Mouse (Mus musculus): ENCODE data around the gene Mdga2. TPM values are rescaled to one million over a fixed set of nuclear protein-coding genes. Genes with fewer than 3 reads are reported as not detected.
A peak's percentile ranks its signal among the peaks of the same experiment; 100 is the strongest.

Gene Mdga2
- polyA plus RNA-seq, 1 experiment from 2014 or later: 14.0 TPM

DNA sequence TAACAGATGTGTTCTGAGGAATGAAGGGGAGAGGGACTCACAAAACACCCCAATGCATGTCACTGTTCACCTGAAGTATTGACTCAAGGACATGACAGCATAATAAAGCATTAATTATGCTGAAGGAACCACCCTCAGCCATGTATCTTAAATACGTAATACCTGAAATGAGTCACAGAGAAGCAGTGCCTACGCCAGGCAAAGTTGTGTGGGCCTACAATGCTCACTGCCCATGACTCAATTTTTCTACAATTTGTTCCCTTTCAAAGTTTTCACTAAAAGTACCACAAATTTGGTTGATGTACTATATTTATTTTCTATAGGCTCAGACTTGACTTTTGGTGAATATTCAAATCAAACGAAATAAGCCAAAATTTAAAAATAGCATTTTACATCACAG is 80.7 kb downstream of the Mdga2 start:
- 93% methylated on average over 3 of the region's 3 CpGs for WGBS
- no peak overlapping the region for H3K4me3 ChIP-seq
- H3K9me3 ChIP-seq (replicated peaks): no peaks in the 10 kb centered on the region
- no peaks in the 10 kb centered on the region for H3K4me1 ChIP-seq
- no peak for ATAC-seq (ENCODE audit: low FRiP score)
- no peak overlapping the region for H3K9ac ChIP-seq
- no peaks in the 10 kb centered on the region for H3K36me3 ChIP-seq
- no peaks in the 10 kb centered on the region for H3K27me3 ChIP-seq
- no peak overlapping the region for H3K27ac ChIP-seq
- H3K4me2 ChIP-seq (replicated peaks): no peak overlapping the region

DNA sequence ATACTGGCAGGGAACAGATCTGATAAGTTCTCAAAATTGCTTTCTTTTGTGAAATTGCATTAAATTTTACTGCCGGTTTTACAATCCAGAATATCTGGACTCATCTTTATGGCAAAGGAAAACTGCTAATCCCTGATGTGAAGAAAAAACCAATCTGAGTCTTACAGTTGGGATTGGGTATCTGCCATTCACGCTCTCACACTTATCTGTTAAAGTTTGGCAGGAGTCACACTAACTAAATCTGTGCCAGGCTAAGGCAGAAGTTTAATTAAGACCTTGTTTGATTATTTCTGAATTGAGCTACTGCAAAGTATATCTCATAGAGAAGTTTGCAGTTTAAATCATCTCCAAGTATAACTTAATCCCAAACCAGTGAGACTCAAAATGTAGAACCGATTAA is 82.2 kb downstream of the Mdga2 start:
- Histone ChIP-seq H3K27me3 (no peaks in the 10 kb centered on the region), H3K9me3 (replicated peaks) (no peaks in the 10 kb centered on the region), H3K36me3 (no peaks in the 10 kb centered on the region), H3K4me3 (no peak overlapping the region), H3K27ac (no peak overlapping the region), H3K4me1 (no peaks in the 10 kb centered on the region), H3K9ac (no peak overlapping the region), H3K4me2 (replicated peaks) (no peak overlapping the region)
- no peak for ATAC-seq (ENCODE audit: low FRiP score)
- 90% methylated on average over 3 of the region's 3 CpGs for WGBS

DNA sequence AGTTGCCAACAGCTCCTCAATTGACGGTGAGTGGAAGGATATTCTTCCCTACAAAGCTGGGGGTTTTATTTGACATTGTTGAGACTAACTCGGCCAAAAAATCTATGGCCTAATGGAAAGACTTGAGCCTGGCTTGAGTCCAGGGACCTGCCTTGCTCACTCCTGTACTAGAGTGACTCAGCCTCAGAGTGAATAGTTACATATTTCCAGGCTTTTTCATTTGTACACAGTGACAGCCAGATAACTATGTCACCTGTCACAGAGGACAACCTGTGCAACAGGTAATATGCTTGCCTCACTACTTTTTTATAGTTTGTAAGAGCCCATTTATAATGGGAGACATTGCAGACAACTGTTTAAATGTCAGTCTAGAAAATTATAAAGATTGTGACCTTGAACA is 94.9 kb downstream of the Mdga2 start:
- H3K27ac ChIP-seq: no peak overlapping the region
- no peaks in the 10 kb centered on the region for H3K36me3 ChIP-seq
- no peaks in the 10 kb centered on the region for H3K4me1 ChIP-seq
- H3K9me3 ChIP-seq (replicated peaks): no peaks in the 10 kb centered on the region
- no peak overlapping the region for H3K9ac ChIP-seq
- ATAC-seq (ENCODE audit: low FRiP score): no peak
- H3K27me3 ChIP-seq: no peaks in the 10 kb centered on the region
- no peak overlapping the region for H3K4me2 ChIP-seq (replicated peaks)
- WGBS: 85% methylated on average over 2 of the region's 2 CpGs
- no peak overlapping the region for H3K4me3 ChIP-seq

DNA sequence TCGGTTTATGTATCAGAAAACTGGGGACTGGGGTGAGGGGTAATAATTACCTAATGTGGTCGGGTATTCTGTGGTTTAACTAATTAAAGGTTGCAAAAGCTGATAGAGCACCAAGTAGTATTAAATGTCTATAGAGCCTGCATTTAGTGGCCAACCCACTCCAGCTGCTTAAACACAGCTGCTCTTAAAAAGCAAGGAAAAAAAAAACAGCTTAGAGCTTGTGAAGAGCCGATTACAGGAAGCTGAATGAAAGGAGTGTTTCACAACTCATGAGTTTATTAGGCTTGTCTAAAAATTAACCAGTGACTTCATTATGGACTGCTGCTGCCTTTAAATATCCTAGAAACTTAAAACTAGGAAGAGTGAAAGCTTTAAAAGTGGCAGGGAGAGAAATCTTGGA is 98.5 kb downstream of the Mdga2 start:
- Histone ChIP-seq H3K9me3 (replicated peaks) (no peaks in the 10 kb centered on the region), H3K4me3 (no peak overlapping the region), H3K4me1 (no peaks in the 10 kb centered on the region), H3K4me2 (replicated peaks) (no peak overlapping the region), H3K27me3 (no peaks in the 10 kb centered on the region), H3K36me3 (no peaks in the 10 kb centered on the region), H3K27ac (no peak overlapping the region), H3K9ac (no peak overlapping the region)
- ATAC-seq (ENCODE audit: low FRiP score): no peak
- WGBS: 57% methylated on average over 3 of the region's 3 CpGs

DNA sequence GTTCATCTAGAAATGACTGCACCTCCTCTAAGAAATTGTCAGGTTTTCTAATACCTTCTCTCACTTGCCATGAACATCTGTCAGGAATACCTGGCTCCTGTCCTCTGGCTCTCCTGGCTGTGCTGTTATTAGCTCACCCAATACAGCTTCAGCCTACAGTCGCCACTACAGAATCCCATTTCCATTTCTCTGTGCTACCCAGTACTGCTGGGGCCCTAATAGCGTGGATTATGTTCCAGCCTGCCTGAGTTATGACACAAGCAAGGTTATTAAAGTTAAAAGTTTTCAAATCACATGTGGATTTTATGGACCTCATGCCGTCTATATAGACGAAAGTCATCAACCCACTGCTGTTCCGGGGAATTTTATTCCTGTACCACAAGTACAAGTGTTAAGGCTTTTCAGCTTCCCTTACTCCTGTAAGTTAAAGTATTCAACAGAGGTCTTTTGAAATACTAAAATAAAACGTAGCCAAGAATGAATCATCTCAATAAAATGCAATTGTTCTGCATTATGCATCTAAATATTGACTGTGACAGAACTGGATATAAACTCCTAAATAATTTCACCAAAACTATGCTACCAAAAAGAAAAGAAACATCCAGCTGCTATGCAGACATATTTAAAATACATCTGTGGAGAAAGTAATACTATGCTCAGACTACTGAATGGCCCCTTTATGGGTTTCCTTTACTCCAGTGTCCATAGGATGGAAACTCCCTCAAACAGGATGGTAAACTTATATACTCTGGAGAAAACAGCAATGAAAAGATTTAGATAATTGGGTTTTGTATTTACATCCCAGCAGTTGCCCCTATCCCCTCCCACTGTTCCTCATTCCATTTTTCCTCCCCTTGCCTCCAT is 103.5 kb downstream of the Mdga2 start:
- H3K9me3 ChIP-seq (replicated peaks): no peaks in the 10 kb centered on the region
- no peaks in the 10 kb centered on the region for H3K27me3 ChIP-seq
- no peak overlapping the region for H3K4me3 ChIP-seq
- H3K27ac ChIP-seq: no peak overlapping the region
- H3K4me1 ChIP-seq: no peaks in the 10 kb centered on the region
- WGBS: 81% methylated on average over 6 of the region's 6 CpGs
- H3K36me3 ChIP-seq: no peaks in the 10 kb centered on the region
- no peak for ATAC-seq (ENCODE audit: low FRiP score)
- no peak overlapping the region for H3K9ac ChIP-seq
- no peak overlapping the region for H3K4me2 ChIP-seq (replicated peaks)

DNA sequence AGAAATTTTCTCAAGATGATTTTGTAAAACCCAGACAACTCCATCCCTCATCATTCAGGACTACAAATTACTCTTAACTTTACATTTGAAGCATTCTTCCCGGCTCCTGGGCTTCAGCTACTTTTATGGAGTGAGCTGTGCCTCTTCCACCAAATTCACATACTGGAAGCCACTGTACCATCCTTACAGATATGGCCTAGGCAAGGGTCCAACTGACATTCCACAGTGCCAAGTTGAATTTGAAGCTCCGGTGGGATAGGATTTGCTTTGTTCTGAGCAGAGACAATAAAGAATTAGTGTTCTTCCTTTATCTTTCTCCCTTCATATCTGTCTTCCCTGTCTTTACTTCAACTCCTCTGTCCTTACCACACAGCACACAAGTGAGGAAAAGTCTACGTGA is 118.2 kb downstream of the Mdga2 start:
- no peak for ATAC-seq (ENCODE audit: low FRiP score)
- Histone ChIP-seq H3K4me3 (no peak overlapping the region), H3K9me3 (replicated peaks) (no peaks in the 10 kb centered on the region), H3K27me3 (no peaks in the 10 kb centered on the region), H3K27ac (no peak overlapping the region), H3K4me1 (no peaks in the 10 kb centered on the region), H3K36me3 (no peaks in the 10 kb centered on the region), H3K9ac (no peak overlapping the region), H3K4me2 (replicated peaks) (no peak overlapping the region)
- 86% methylated on average over 3 of the region's 3 CpGs for WGBS

DNA sequence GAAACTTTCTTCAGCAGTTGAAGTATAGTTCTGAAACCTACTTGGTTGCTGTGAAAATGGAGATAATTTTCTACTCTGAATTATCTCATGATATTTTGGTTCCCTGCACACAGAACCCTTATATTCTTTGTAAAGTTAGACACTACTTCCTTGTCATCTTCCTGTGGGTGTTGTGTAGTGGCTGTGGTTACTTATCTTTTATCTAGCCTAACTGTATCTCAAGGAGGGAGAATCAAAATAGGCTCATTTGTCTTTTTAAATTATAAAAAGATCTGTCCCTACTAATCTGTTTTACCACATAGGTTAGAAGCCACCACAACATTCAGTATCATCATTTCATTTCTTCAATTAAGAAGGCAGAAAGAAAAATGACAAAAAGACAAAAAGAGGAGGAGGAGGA is 127.9 kb downstream of the Mdga2 start:
- Histone ChIP-seq H3K27ac (no peak overlapping the region), H3K36me3 (no peaks in the 10 kb centered on the region), H3K9me3 (replicated peaks) (no peaks in the 10 kb centered on the region), H3K9ac (no peak overlapping the region), H3K4me1 (no peaks in the 10 kb centered on the region), H3K4me3 (no peak overlapping the region), H3K4me2 (replicated peaks) (no peak overlapping the region), H3K27me3 (no peaks in the 10 kb centered on the region)
- ATAC-seq (ENCODE audit: low FRiP score): no peak

DNA sequence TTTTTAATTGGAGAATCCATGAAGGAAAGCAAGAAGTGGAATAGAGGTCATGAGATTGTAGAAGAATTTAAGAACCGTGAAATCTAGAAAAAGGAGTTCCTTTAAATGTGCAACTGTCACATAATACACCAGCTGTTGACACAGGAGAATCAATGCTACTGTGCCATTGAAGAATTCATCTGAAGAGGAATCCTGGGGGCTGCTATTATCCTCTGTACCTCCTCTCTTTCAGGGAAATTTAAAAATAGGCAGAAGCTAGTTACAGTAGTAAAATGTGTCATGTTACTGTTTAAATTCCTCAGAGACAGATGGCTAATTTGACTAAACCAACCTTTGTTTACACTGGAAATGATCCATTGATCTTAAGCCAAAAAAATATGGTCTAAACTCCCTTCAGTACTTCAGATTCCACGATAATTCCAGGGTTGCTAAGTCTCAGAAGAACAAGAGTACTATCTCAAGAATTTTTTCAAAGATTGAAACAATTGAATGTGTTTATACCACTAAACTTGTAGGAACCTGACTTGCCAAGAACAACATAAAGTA is 131.9 kb downstream of the Mdga2 start:
- no peak overlapping the region for H3K4me2 ChIP-seq (replicated peaks)
- ATAC-seq (ENCODE audit: low FRiP score): no peak
- H3K27ac ChIP-seq: no peak overlapping the region
- 63% methylated on average over 2 of the region's 2 CpGs for WGBS
- no peaks in the 10 kb centered on the region for H3K4me1 ChIP-seq
- H3K9me3 ChIP-seq (replicated peaks): no peaks in the 10 kb centered on the region
- H3K36me3 ChIP-seq: no peaks in the 10 kb centered on the region
- no peak overlapping the region for H3K9ac ChIP-seq
- H3K27me3 ChIP-seq: no peaks in the 10 kb centered on the region
- no peak overlapping the region for H3K4me3 ChIP-seq

DNA sequence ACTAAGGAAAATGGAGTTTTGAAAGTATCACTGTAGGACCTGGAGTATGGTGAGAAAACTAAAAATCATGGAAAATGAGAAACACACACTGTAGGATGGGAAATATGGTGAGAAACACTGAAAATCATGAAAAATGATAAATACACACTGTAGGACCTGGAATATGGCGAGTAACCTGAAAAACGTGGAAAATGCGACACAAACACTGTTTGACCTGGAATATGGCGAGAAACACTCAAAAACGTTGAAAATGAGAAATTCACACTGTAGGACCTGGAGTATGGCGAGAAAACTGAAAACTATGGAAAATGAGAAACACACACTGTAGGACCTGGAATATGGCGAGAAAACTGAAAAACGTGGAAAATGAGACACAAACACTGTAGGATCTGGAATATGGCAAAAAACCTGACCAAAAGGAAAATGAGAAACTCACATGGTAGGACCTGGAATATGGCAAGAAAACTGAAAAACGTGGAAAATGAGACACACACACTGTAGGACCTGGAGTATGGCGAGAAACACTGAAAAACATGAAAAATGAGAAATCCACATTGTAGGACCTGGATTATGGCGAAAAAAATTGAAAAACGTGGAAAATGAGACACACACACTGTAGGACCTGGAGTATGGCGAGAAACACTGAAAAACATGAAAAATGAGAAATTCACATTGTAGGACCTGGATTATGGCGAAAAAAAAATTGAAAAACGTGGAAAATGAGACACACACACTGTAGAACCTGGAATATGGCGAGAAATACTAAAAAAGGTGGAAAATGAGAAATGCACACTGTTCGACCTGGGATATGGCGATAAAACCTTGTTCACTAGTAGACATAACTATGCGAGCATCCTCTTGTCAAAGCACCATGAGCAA is 163.0 kb downstream of the Mdga2 start:
- Histone ChIP-seq H3K4me3 (no peak overlapping the region), H3K9ac (no peak overlapping the region), H3K4me2 (replicated peaks) (no peak overlapping the region), H3K4me1 (no peaks in the 10 kb centered on the region), H3K27me3 (no peaks in the 10 kb centered on the region), H3K36me3 (no peaks in the 10 kb centered on the region), H3K9me3 (replicated peaks) (no peaks in the 10 kb centered on the region), H3K27ac (no peak overlapping the region)
- 58% methylated on average over 19 of the region's 19 CpGs for WGBS
- peak; percentile 98 for ATAC-seq (ENCODE audit: low FRiP score)

DNA sequence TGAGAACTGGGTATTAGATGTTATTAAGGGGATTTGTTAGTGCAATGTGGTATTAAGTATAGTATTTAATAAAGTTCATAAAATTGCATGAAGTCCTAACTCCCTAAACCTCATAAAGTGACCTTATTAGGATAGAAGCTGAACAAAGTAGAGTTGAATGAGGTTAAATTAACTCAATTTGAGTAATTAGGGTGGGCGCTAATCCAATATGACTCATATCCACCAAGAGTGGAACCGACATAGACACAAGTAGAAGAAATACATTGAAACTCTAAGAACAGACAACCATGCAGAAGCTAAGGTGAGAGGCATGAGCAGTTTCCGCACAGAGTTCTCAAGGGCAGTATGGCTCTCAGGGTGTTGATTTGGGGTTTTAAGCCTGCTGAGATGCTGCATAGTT is 165.7 kb downstream of the Mdga2 start:
- Histone ChIP-seq H3K9ac (no peak overlapping the region), H3K27me3 (no peaks in the 10 kb centered on the region), H3K27ac (no peak overlapping the region), H3K4me3 (no peak overlapping the region), H3K4me1 (no peaks in the 10 kb centered on the region), H3K36me3 (no peaks in the 10 kb centered on the region), H3K9me3 (replicated peaks) (no peaks in the 10 kb centered on the region), H3K4me2 (replicated peaks) (no peak overlapping the region)
- ATAC-seq (ENCODE audit: low FRiP score): no peak
- 93% methylated on average over 3 of the region's 3 CpGs for WGBS

DNA sequence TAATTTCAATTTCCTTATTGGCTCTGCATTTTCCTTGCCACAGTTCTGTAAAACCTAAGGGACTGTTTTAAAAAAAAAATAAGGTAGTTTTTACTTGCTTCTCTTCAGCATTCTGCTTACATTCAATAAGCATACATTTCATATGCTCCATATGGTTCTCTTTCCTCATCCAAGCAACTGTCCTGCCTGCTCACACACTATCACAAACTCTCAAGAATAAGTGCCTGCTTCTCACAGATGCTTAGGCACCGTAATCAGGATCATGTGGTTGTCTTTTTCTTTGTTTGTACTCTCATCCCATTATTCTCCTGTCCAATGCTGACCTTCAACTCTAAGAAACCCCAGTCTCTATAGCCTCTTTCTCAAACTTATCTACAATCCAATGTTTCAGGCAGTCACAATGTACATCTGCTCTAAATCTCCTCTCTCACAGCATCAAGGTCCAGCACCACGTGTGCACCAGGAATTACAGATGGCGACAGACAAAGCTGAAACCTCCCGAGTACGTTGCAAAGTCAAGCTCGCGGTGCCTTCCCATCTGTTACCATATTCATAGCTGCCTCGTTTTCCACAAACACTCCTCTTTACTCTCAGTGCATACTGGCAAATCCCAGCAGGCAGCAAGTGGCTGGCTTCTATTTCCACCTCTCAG is 177.1 kb downstream of the Mdga2 start:
- Histone ChIP-seq H3K27me3 (no peaks in the 10 kb centered on the region), H3K4me2 (replicated peaks) (no peak overlapping the region), H3K36me3 (no peaks in the 10 kb centered on the region), H3K27ac (no peak overlapping the region), H3K9ac (no peak overlapping the region), H3K4me3 (no peak overlapping the region), H3K4me1 (no peaks in the 10 kb centered on the region), H3K9me3 (replicated peaks) (no peaks in the 10 kb centered on the region)
- no peak for ATAC-seq (ENCODE audit: low FRiP score)
- WGBS: 65% methylated on average over 8 of the region's 8 CpGs

DNA sequence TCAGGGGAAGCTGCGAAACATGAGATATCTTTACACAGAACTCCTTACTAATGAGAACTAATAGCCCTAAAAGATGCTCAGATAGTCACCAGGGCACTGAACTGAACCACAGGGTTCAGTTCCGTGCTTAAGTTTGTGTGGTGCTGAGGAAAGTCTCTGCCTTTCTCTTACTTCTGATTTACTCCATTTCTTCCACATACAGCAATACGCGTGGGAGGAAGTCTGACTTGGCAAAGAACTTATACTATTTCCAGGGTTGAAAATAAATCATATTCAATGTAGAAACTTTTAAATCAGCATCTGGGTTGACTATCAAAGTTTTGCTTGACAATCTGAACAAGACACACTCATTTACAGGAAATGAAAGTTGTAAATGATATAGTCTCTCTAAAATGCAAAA is 180.5 kb downstream of the Mdga2 start:
- Histone ChIP-seq H3K9ac (no peak overlapping the region), H3K4me2 (replicated peaks) (no peak overlapping the region), H3K9me3 (replicated peaks) (no peaks in the 10 kb centered on the region), H3K4me3 (no peak overlapping the region), H3K27ac (no peak overlapping the region), H3K36me3 (no peaks in the 10 kb centered on the region), H3K27me3 (no peaks in the 10 kb centered on the region), H3K4me1 (no peaks in the 10 kb centered on the region)
- 92% methylated on average over 4 of the region's 4 CpGs for WGBS
- no peak for ATAC-seq (ENCODE audit: low FRiP score)

Data from hindbrain, embryonic 12.5 days (tissue).